Mouse (Mus musculus): ENCODE results near the gene Bbof1. TPM values are rescaled to one million over a fixed set of nuclear protein-coding genes. Genes with fewer than 3 reads are reported as not detected.

The Bbof1 gene
- 0.31 and 0.36 TPM in 2 replicates for polyA plus RNA-seq (2015; fragmentation: Nextera tagmentation; extraction: Ambion mirVana)

DNA sequence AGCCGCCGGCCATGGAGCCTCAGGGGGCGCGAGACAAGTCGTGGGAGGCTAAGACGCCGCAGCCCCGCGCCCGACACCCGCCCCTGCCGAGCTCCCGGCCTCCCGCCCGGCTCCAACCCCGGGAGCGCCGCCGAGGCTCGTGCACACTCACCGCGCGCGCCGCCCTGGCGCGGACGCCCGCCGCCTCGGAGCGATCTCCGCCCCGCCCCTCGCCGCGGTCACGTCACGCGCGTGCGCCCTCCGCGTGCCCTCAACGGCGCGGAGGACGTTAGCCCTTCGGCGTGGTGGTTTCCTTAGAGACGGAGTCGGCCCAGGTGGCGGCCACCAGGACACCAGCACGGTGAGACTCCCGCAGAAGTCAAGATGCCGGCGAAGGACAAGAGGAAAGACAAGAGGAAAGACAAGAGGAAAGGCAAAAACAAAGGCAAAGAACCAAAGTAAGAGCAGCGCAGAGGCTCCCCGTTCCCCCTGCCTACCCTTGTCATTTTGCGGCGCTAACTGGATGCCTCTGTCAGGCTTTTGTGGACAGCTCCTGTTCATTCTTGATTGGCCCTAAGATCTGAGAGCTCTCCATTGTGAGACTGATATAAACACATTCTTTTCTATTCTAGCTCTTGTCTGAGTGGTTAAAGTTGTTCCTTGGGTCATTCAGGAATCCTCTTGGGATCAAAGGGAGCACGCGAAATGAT, at the start of gene Bbof1, which contains the start of gene Entpd5:
Bbof1 (plus strand) TSS at position 253 of the 689 bp plus-strand sequence.
Entpd5 (minus strand) TSS at position 211 of the 689 bp plus-strand sequence.
- WGBS (ENCODE audit: insufficient replicate concordance): 3% methylated on average over 51 of the region's 63 CpGs
- ATAC-seq (ENCODE audit: low read depth): peak; percentile 96
- H3K9me3 ChIP-seq (replicated peaks; ENCODE audit: control insufficient read depth, low read length): no peaks in the 10 kb centered on the region

DNA sequence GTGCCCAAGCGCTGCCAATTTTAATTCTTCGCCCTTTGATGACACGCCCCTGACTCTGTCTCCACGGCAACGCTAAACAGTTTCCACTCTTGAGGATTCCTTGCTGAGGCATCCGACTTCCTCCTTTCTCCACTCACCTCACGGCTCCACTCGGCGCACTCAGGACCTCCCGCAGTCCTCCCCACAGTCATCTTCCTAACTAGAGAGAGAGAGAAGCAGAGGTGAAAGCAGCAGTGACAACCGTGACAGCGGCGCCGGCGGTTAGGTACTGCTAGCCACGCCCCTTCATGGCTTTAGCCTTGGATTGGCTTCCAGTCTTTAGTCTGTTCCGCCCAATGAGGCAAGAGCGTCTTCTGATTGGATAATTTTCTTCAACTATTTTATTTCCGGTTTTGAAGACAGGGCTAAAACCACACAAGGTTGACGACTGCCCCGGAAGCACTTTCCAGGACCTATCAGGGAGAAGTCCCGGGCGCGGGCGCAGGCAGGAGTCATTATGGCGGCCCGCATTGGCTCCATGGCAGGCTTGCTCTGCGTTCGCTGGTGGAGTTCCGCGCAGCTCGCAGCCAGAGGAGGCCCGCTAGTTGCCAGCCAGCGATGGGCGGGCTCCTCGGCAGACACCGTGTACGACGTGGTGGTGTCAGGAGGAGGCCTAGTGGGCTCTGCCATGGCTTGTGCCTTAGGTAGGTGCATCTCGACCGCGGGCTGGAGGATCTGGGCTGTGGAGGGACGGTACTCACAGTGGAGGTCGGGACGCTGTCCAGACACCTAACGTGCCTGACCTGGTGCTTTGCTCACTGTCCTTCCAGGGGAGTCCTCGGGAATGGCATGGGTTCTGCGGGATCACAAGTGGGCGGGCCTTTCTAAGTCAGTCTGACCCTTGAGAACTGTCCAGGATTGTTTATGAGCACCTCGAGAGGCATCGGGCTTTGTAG, 47.0 kb upstream of the Bbof1 start, which contains the start of the genes Coq6 and Fam161b:
Coq6 (plus strand) TSS at position 103 of the 935 bp plus-strand sequence.
Fam161b (minus strand) TSS at position 279 of the 935 bp plus-strand sequence.
- H3K4me1 ChIP-seq (ENCODE audit: control insufficient read depth, low read depth, low read length): peaks cover 43% of the 10 kb centered on the region
- H3K4me3 ChIP-seq (ENCODE audit: low read depth, low read length): peak within 1 kb of the TSS; percentile 85
- H3K36me3 ChIP-seq (ENCODE audit: control insufficient read depth, insufficient read depth): no peaks in the 10 kb centered on the region; the same call in 1 of the 2 replicates
- peak within 1 kb of the TSS; percentile 74 for H3K27ac ChIP-seq (ENCODE audit: low read length)
- under 1% methylated on average over 51 of the region's 51 CpGs for WGBS (ENCODE audit: insufficient replicate concordance)
- peak within 1 kb of the TSS; percentile 73 for H3K9ac ChIP-seq (ENCODE audit: low read depth, low read length)
- H3K9me3 ChIP-seq (replicated peaks; ENCODE audit: control insufficient read depth, low read length): no peaks in the 10 kb centered on the region
- peak within 1 kb of the TSS; percentile 80 for H3K4me2 ChIP-seq (ENCODE audit: low read depth, low read length)
- peak; percentile 95 for ATAC-seq (ENCODE audit: low read depth)
- H3K27me3 ChIP-seq (ENCODE audit: control insufficient read depth, insufficient read depth, low read depth, low read length): no peaks in the 10 kb centered on the region

More for the DNA sequence above, at the start of gene Bbof1, which contains the start of gene Entpd5:
- no peaks in the 10 kb centered on the region for H3K36me3 ChIP-seq (ENCODE audit: control insufficient read depth, insufficient read depth)
- H3K4me3 ChIP-seq (ENCODE audit: low read depth, low read length): peak within 1 kb of the TSS; percentile 89
- no peaks in the 10 kb centered on the region for H3K27me3 ChIP-seq (ENCODE audit: control insufficient read depth, insufficient read depth, low read depth, low read length)
- peak within 1 kb of the TSS; percentile 87 for H3K9ac ChIP-seq (ENCODE audit: low read depth, low read length)
- peak within 1 kb of the TSS; percentile 98 for H3K4me2 ChIP-seq (ENCODE audit: low read depth, low read length)
- peak within 1 kb of the TSS; percentile 78 for H3K27ac ChIP-seq (ENCODE audit: low read length)
- H3K4me1 ChIP-seq (ENCODE audit: control insufficient read depth, low read depth, low read length): peaks cover 11% of the 10 kb centered on the region

DNA sequence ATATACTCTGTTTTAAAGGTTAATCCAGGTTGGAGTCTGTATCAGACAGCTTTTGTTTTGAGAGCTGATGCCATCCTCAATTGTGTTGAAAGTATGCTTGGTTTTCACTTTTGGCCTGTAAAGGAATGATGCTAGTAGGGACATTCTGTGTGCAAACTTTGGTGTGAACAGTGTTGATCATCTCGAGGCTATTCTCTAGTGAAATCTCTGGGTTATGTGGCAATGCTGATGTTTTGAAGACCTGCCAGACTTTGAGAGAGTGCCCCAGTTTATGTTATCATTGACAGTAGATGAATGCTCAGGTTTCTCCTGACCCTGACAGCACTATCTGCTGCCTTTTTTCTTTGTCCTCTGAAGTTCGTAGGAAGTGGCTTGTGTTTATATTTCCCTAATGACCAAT, 46.0 kb upstream of the Bbof1 start:
- H3K4me1 ChIP-seq (ENCODE audit: control insufficient read depth, low read depth, low read length): peaks cover 45% of the 10 kb centered on the region
- H3K36me3 ChIP-seq (ENCODE audit: control insufficient read depth, insufficient read depth): peaks cover under 1% of the 10 kb centered on the region; the same call in 1 of the 2 replicates
- H3K4me2 ChIP-seq (ENCODE audit: low read depth, low read length): peak overlapping the region; percentile 79
- no peak overlapping the region for H3K27ac ChIP-seq (ENCODE audit: low read length)
- H3K4me3 ChIP-seq (ENCODE audit: low read depth, low read length): peak overlapping the region; percentile 85
- 24% methylated on average over 2 of the region's 2 CpGs for WGBS (ENCODE audit: insufficient replicate concordance)
- no peak for ATAC-seq (ENCODE audit: low read depth)
- no peaks in the 10 kb centered on the region for H3K9me3 ChIP-seq (replicated peaks; ENCODE audit: control insufficient read depth, low read length)
- H3K27me3 ChIP-seq (ENCODE audit: control insufficient read depth, insufficient read depth, low read depth, low read length): no peaks in the 10 kb centered on the region
- no peak overlapping the region for H3K9ac ChIP-seq (ENCODE audit: low read depth, low read length)

DNA sequence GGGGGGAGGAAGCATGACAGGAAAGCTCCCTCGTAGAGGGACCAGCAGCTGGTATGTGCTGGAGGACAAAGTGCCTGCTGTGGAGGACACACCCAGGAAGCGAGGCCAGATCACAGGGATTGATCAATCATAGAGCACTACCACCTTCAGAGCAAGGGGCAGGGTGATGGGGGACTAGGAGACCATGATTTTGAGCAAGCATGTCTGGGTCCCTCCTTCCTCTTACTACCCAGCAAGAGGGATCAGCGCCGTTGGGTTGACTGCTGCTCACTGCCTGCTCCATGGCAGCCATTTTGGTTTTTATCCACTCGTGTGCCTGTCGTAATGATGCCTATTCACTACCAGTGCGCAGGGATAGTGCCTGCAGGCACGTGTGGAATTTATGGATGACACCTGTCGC, 44.6 kb upstream of the Bbof1 start:
- WGBS (ENCODE audit: insufficient replicate concordance): 66% methylated on average over 9 of the region's 9 CpGs
- Histone ChIP-seq H3K4me2 (ENCODE audit: low read depth, low read length) (no peak overlapping the region), H3K36me3 (ENCODE audit: control insufficient read depth, insufficient read depth) (peaks cover 11% of the 10 kb centered on the region), H3K9me3 (replicated peaks; ENCODE audit: control insufficient read depth, low read length) (no peaks in the 10 kb centered on the region), H3K27me3 (ENCODE audit: control insufficient read depth, insufficient read depth, low read depth, low read length) (no peaks in the 10 kb centered on the region), H3K4me1 (ENCODE audit: control insufficient read depth, low read depth, low read length) (peaks cover 37% of the 10 kb centered on the region), H3K9ac (ENCODE audit: low read depth, low read length) (no peak overlapping the region), H3K27ac (ENCODE audit: low read length) (no peak overlapping the region), H3K4me3 (ENCODE audit: low read depth, low read length) (no peak overlapping the region)
- ATAC-seq (ENCODE audit: low read depth): no peak

DNA sequence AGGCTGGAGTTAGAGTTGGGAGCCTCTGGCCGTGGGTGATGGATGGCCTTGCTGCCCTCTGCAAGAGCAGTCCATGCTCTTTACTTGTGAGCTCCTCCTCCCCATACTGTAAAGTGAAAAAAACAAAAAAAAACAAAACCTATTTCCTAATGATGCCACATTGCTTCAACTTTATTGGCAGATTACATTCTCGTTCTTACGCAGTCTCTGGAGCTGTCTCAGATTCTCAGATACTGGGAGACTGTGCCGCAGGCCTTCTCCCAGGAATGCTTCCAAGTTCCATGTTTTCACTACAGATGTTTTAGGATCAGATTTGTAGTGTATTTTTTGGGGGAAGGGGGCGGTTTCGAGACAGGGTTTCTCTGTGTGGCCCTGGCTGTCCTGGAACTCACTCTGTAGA, 43.7 kb upstream of the Bbof1 start:
- Histone ChIP-seq H3K9me3 (replicated peaks; ENCODE audit: control insufficient read depth, low read length) (no peaks in the 10 kb centered on the region), H3K27ac (ENCODE audit: low read length) (no peak overlapping the region), H3K36me3 (ENCODE audit: control insufficient read depth, insufficient read depth) (peaks cover 11% of the 10 kb centered on the region), H3K4me2 (ENCODE audit: low read depth, low read length) (no peak overlapping the region), H3K4me1 (ENCODE audit: control insufficient read depth, low read depth, low read length) (peaks cover 31% of the 10 kb centered on the region), H3K9ac (ENCODE audit: low read depth, low read length) (no peak overlapping the region), H3K27me3 (ENCODE audit: control insufficient read depth, insufficient read depth, low read depth, low read length) (no peaks in the 10 kb centered on the region), H3K4me3 (ENCODE audit: low read depth, low read length) (no peak overlapping the region)
- WGBS (ENCODE audit: insufficient replicate concordance): 80% methylated on average over 6 of the region's 6 CpGs
- no peak for ATAC-seq (ENCODE audit: low read depth)

DNA sequence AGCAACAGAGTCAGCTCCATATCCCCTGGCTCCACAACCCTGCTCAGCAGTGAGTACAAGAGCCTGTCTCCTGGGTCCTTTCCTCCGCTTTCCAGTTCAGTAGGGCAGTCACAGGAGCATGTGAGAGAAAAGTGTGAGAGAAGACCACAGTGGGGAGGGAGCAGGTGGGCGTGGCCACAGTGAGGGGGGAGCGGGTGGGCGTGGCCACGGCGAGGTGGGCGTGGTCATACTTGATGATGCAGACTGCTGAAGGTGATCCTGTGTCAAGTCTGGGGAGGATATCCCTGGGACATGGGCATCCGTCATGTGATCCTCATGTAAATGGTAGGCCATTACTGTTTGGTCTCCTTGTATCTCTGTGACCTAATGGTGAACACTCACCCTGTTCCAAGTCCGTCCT, 41.9 kb upstream of the Bbof1 start:
- WGBS (ENCODE audit: insufficient replicate concordance): 39% methylated on average over 9 of the region's 9 CpGs
- Histone ChIP-seq H3K27ac (ENCODE audit: low read length) (no peak overlapping the region), H3K4me2 (ENCODE audit: low read depth, low read length) (no peak overlapping the region), H3K36me3 (ENCODE audit: control insufficient read depth, insufficient read depth) (peaks cover 23% of the 10 kb centered on the region), H3K4me3 (ENCODE audit: low read depth, low read length) (no peak overlapping the region), H3K9me3 (replicated peaks; ENCODE audit: control insufficient read depth, low read length) (no peaks in the 10 kb centered on the region), H3K9ac (ENCODE audit: low read depth, low read length) (no peak overlapping the region), H3K4me1 (ENCODE audit: control insufficient read depth, low read depth, low read length) (peaks cover 20% of the 10 kb centered on the region), H3K27me3 (ENCODE audit: control insufficient read depth, insufficient read depth, low read depth, low read length) (no peaks in the 10 kb centered on the region)
- no peak for ATAC-seq (ENCODE audit: low read depth)

DNA sequence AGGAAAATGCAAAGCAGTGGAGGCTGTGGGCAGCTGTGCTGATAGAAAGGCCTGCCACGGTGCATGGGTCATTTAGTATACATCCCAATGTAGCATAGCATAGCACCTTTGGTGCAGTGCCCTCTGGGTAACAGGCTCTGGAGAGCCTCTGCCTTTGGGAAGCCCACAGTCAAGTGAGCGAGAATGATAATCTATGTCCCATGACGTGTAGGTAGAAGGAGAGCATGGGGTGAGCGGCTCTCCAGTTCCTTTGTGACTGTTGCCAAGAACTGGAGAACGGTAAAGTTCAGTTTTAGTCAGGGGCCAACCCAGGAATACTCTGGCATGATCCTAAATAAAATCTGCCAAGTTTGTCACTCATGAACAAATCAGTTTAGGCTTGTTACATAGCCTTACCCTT, 37.2 kb upstream of the Bbof1 start:
- peaks cover 35% of the 10 kb centered on the region for H3K36me3 ChIP-seq (ENCODE audit: control insufficient read depth, insufficient read depth)
- WGBS (ENCODE audit: insufficient replicate concordance): 80% methylated on average over 5 of the region's 5 CpGs
- H3K27ac ChIP-seq (ENCODE audit: low read length): no peak overlapping the region
- no peak overlapping the region for H3K4me3 ChIP-seq (ENCODE audit: low read depth, low read length)
- no peak overlapping the region for H3K9ac ChIP-seq (ENCODE audit: low read depth, low read length)
- ATAC-seq (ENCODE audit: low read depth): no peak
- no peaks in the 10 kb centered on the region for H3K27me3 ChIP-seq (ENCODE audit: control insufficient read depth, insufficient read depth, low read depth, low read length)
- H3K4me2 ChIP-seq (ENCODE audit: low read depth, low read length): no peak overlapping the region
- no peaks in the 10 kb centered on the region for H3K9me3 ChIP-seq (replicated peaks; ENCODE audit: control insufficient read depth, low read length)
- H3K4me1 ChIP-seq (ENCODE audit: control insufficient read depth, low read depth, low read length): peaks cover 4% of the 10 kb centered on the region; the same call in 1 of the 2 replicates

DNA sequence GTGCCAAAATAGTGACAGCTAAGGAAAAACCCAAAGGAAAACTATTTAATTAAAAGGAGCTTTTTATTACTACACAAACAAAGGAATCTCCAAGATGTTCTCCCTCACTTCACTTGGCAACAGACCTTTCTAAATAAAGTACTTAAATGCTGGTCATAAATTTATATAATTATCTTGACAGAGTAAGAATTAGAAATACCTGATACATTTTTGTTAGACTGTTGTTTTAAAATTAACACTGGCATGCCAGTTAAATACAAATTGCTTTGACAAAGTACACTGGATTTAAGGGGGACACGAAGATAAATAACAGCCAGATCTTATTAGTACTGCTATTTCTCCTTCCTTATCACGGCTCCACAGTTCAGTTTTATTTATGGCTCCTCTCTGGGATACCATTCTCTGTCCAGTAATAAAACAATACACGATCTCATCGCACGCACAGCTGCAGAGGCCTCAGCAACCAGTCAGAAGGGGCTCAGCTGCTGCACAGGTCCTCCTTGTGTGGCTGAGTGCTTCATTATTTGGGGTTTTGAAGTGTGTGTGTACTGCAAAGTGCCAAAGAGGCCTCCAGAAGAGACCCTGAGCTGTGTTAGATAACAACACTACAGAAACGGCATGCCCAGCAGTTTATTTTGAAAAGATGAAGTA, 34.9 kb upstream of the Bbof1 start:
- H3K4me2 ChIP-seq (ENCODE audit: low read depth, low read length): no peak overlapping the region
- ATAC-seq (ENCODE audit: low read depth): no peak
- WGBS (ENCODE audit: insufficient replicate concordance): 72% methylated on average over 6 of the region's 6 CpGs
- no peak overlapping the region for H3K27ac ChIP-seq (ENCODE audit: low read length)
- no peaks in the 10 kb centered on the region for H3K4me1 ChIP-seq (ENCODE audit: control insufficient read depth, low read depth, low read length)
- H3K4me3 ChIP-seq (ENCODE audit: low read depth, low read length): no peak overlapping the region
- no peak overlapping the region for H3K9ac ChIP-seq (ENCODE audit: low read depth, low read length)
- no peaks in the 10 kb centered on the region for H3K27me3 ChIP-seq (ENCODE audit: control insufficient read depth, insufficient read depth, low read depth, low read length)
- H3K36me3 ChIP-seq (ENCODE audit: control insufficient read depth, insufficient read depth): peaks cover 25% of the 10 kb centered on the region
- H3K9me3 ChIP-seq (replicated peaks; ENCODE audit: control insufficient read depth, low read length): no peaks in the 10 kb centered on the region

Data from liver, embryonic 16.5 days (tissue).